Mouse (Mus musculus): ENCODE measurements around the gene Frmd4b.

Gene Frmd4b

DNA sequence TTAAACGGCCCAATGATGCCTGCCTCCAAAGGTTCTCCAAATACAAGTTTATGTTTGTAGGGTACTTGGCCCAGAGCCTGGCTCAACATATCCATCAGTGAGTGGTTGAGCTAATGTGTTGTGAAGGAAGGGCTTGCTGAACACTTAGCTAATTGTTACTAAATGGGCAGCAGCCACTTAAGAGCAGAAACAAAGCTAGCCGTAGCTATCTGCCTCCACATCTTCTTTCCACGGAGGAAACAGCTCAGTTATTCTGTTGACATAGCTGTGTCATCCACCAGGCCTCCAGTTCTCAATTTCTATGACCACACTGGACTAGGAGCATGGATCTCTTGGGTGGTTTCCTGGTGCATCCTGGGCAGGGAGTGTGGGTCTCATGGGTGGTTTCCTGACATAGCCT, 302.0 kb downstream of the Frmd4b start:
- no peak for DNase-seq (ENCODE audit: low spot score)

DNA sequence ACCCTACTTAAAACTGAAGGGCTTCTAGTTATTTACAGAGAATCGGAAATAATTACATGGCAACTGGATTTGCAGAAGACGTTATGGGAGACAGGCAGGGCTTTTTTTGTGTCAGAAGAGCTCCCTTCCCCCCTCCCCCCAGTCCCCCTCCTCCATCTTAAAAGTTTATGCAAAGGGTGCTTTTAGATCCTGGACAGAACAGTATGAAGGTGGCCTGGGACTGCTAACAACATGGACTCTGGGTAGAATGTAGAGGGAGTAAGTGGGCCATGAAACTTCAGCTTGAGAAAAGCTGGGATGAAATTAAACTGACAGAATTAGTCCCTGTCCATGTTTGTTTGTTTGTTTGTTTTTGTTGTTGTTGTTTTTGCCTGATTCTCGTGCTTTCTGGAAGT, 304.8 kb downstream of the Frmd4b start:
- DNase-seq (ENCODE audit: low spot score): no peak

DNA sequence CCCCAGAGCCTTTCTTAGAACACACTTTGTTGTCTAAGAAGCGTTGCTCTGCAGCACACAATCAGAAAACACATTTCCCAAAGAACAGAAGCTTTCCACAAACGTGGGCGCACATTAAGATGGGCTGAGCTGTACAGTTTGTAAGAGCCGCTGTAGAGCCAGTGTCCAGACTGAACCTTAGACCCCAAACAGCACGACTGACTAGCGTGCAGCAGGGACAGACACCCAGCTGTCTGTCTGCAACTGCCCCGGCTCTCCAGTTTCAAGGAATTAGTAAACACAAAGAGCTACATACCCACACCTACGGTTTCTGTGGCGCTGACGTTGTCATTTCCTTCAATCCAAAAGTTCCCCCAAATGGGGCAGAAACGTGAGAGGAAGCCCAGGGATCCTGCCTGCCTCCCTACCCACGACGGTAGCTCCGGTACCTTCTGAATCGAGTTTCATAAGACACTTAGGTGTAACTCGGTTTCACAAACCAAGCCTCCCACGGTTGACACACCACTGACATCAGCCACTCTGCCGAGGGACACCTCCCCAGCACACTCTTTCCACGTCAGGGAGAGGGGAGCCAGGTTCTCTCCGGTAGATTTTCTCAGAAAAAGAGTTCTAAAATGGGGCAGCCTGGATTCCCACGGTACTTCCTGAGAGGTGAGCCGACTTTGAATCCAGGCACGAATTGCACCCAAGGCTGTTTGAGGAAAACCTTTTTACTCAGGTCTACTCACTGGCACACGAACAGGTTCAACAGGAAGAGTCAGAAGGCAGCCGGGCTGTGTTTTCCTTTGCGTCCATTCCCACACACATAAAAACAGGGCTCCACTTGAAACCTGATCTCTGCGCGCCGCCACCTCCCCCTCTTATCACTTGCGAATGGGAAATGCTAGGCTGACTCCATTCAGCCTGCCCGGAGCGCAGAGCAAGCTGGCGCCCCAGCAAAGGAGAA, 305.5 kb downstream of the Frmd4b start:
- DNase-seq (ENCODE audit: low spot score): no peak

DNA sequence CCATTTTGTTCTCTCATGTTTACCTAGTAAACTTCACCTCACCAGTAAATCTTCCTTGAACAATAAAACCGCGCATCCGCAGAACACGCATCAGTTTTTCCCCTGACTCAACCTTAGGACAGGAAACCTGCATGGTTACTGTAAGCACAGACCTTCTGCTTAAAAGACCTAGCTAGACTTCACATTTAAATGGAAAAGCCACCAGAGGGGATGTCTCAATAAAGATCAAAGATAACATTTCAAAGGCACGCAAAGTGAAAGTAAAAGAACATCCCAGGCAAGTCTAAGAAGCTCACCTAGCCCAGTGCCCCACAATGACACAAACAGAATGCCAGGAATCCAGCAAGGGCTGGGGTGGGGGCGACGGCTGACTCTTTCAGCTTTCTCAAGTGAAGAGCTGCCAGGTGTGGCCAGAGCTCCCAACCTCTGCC, 306.4 kb downstream of the Frmd4b start:
- no peak for DNase-seq (ENCODE audit: low spot score)

DNA sequence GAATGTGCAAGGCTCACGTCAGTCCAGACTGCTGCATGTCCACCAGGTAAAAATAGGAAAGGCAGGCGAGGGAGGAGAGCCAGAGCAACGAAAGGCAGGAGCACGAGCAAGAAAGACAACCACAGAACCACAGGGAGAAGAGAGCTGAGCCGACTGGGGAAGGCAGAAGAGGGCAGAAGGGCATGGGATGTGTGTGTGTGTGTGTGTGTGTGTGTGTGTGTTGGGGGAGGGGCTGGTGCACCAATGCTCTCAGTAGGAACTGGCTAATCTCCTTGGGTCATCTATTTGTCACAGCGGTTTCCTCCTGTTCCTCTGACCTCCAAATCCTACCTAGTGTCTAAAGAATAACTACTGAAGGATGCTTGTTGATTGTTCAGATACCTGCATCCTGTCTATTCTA, 308.2 kb downstream of the Frmd4b start:
- DNase-seq (ENCODE audit: low spot score): no peak

DNA sequence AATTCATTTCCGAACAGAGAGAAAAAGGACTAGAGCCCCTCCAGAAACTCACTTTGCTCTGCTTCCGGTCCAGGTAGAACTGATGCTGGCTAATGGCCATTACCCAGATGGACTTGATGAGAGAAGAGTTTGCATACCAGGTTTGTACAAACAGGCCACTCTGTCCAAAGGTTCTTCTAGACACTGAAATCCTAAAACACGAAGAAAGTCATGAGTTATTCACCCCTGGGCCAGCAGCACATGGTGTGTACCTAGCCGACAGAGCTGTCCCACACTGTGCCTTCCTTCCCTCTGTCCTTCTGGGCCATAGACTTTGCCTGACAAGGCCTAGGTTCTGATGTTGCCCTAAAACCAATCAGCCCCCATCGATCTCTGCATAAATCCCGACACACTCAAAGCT, 308.8 kb downstream of the Frmd4b start:
- no peak for DNase-seq (ENCODE audit: low spot score)

DNA sequence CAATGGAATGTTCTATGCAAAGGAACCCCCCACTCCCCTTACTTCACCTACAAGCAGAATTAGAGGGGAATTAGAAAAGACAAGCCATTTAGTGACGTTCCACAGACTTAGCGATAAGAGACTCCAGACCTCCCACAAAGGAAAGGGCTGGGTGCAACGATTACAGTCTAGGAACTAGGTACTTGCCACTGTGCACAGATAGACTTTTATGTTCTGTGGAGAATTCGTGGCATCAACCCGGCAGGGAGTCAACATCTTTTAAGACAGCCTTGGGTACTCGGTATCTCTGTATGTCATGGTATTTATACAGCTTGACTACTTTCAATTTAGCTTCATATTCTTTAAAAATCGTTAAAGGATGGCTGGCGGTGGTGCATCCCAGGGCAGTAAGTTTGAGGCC, 310.1 kb downstream of the Frmd4b start:
- no peak for DNase-seq (ENCODE audit: low spot score)

DNA sequence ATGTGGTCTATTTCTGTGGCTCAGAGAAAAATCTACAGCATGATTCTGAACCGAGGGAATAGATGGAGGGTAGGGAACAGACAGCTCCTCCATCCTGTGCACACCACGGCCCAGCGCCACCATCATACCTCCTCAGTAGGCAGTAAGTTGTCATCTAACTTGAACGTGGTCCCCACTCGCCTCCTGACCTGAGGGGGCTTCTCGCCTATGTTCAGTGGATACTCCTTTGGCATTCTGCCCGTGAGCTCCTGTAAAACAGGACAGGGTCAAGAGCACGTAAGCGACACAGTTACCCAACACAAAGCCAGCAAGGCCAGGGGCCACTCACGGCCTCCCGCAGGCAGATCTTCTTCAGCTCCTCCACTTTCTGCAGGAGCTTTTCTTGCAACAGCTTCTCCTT, 311.0 kb downstream of the Frmd4b start:
- DNase-seq (ENCODE audit: low spot score): no peak

DNA sequence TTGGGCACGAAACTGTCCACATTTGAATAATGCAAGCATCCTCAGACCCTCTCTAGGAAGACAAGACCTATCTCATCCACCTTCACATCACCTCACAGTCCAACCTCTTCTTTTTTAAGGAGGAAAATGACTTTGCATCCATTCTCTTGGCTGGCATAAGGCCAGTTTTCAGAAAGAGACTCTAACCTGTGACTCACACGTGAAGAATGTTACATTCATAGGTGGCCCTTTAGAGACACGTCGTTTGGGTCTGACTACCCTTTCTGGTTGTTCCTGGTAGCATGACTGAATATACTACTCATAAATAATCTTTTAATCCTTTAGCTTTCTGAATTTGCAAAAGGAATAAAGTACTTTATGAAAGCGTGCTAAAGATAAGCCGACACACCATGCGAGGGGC, 311.9 kb downstream of the Frmd4b start:
- DNase-seq (ENCODE audit: low spot score): no peak

DNA sequence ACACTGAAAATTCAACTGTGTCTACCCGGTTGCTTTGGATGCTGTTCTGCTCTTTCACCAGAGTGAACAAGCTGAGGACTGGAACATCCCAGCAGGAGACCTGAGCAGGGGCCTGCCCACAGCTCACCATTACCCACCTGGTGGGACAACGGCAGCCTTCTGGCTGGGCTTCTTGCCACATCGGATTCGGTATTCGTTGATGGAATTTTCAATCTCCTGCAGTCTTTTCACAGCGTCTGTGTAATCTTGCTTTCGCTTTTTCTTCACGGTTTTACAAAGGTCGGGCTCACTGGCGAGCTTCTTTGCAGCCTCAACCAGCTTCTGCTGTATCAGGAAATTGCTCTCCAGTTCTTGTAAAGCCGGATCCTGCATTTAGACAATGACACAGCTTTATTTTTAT, 312.3 kb downstream of the Frmd4b start:
- no peak for DNase-seq (ENCODE audit: low spot score)

DNA sequence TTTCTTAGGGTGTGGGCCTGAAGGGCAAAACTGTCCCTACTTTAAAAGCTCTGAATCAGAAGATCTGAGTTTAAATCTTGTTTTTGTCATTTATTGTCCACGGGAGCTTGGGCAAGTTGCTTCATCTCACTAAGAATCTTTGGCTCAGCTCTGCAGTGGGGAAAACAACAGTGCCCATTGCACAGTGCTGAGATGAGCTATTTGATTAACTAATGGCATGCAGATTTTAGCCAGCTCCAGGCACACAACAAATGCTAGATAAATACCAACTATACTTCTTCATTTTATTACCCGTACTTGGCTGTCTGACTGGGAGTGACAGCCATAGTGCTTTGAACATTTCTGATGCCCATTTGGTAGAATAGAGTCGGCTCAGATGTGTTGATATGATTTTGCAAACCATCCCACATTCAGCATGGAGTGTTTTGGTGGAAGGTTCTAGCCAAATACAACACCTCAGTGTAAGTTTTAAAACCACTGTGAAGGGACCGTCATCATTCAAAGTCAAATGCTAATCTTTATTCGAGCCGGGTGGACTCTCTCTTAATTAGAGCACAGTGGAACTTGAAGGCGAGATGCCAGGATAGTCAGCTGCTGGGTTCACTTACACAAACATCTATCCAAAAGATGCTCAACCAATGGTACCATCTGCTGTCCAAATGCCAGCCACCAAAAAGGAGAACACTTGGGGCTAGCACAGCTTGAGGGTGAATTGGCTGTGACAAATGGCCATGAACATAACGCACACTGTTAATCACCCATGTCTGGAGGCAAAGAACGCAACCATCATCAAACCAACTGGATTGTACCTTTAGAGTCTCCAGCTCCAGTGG, 313.8 kb downstream of the Frmd4b start:
- DNase-seq (ENCODE audit: low spot score): no peak

DNA sequence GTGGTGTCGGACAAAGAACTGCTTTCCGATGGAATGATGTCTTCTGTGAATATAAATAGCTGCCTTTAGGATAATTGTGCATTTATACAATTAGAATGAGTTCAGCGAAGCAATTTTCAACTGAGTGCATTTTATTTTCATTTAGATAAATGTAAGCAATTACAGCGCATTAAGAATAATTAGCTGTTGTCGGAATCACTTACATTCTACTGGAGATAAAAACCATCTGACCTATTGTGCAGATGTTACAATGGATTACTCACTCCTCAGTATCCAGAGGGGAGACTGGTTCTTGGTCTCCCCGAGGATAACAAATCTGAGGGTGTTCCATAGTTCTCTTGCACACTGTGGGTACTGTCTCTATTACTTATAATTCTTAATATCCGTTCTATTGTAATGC, 315.0 kb downstream of the Frmd4b start:
- no peak for DNase-seq (ENCODE audit: low spot score)

DNA sequence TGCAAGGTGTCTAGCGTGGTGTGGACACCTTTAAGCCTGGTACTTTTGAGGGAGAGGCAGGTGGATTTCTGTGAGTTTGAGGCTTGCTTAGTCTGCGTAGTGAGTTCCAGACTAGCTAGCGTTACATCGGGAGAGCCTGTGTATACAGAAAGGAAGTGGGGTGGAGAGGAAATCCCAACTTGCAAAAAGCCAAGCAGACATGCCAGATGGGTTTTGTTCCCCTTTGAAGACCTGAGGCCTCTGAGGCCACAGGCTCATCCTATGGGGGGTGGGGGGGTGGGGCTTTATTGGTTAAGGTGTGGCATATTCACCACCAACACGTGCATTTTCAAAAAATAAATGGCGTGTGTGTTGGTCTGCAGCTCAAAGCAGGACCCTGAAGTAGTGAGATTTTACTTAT, 316.7 kb downstream of the Frmd4b start:
- DNase-seq (ENCODE audit: low spot score): no peak

DNA sequence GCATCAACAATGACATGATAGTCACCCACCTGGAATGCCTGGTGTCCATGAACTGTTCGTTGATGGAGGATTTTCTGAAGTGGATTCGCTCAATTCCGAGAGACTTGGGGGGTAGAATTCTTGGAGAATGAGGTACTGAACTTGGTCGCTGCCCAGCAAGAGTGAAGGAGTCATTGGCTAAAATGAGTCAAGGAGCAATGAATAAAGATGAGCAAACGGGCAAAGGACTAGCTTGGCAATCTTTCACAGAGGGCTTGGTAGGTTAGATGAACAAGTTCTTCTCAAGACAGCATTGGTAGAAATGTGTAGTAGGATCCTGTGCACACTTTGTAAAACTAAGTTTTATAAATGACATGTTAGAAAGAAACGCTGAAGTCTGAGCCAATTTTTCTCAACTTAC, 317.2 kb downstream of the Frmd4b start:
- DNase-seq (ENCODE audit: low spot score): no peak

DNA sequence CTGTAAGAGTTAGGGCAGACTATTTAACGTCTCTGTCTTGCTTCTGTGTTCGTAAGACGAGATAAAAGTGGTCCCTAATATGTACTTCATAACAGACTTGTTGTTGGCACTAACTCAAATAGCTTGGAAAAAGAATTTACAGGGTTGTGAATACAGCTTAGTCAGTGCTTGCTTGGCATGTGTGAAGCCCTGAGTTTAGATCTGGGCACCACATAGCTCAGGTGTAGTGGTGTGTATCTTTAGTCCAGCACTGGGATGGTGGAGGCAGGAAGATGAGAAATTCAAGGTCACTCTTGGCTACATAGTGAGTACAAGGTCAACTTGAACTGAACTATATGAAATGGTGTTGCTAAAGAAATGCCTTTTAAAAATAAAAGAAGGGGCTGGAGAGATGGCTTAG, 320.2 kb downstream of the Frmd4b start:
- DNase-seq (ENCODE audit: low spot score): no peak

DNA sequence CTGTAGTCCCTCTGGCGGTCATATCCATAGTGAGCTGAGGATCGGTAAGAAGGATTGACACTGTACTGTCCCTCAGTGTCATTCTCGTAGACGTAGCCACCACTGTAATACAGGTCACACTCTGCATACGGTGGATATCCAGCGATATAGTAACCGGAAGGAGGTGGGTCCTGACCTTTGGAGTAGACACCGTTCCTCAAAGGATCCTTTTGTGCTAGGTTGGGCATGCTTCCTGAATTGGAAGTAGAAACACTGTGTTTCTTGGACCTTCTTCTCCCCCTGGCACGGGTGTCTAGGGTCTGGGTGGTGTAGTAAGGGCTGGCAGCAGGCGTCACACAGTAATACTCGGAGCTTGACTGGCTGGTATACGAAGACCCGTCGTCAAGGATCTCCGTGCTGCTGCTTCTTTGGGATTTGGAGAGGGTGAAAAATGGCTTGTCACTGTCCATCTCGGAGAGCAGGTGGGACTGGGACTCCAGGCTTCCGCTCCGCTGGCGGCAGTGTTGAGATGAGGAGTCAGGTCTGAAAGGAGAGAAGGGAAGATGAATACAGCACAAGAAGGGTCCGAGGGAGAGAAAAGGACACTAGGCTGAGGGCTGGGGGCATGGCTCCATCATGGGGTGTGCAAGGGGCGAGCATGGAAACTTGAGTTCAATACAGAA, 321.3 kb downstream of the Frmd4b start:
- no peak for DNase-seq (ENCODE audit: low spot score)

DNA sequence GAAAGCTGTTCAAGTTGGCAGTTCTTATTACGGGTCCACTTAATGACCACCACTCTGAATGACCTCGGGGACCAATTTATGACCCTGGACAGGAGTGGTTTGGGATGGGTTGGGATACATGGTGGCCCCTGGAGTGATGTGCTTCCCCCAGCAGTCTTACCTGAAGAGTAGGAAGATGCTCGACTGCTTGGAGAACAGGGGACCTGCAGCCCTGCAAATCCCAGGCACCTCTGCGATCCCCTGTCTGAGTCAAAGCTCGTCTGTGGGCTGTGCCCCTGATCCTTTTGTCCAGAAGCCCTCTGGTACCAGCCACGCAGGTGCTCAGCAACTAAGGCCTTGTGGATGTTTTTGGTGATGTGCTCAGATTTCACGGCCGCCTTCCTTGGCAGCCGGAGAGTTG, 321.9 kb downstream of the Frmd4b start:
- DNase-seq (ENCODE audit: low spot score): no peak

DNA sequence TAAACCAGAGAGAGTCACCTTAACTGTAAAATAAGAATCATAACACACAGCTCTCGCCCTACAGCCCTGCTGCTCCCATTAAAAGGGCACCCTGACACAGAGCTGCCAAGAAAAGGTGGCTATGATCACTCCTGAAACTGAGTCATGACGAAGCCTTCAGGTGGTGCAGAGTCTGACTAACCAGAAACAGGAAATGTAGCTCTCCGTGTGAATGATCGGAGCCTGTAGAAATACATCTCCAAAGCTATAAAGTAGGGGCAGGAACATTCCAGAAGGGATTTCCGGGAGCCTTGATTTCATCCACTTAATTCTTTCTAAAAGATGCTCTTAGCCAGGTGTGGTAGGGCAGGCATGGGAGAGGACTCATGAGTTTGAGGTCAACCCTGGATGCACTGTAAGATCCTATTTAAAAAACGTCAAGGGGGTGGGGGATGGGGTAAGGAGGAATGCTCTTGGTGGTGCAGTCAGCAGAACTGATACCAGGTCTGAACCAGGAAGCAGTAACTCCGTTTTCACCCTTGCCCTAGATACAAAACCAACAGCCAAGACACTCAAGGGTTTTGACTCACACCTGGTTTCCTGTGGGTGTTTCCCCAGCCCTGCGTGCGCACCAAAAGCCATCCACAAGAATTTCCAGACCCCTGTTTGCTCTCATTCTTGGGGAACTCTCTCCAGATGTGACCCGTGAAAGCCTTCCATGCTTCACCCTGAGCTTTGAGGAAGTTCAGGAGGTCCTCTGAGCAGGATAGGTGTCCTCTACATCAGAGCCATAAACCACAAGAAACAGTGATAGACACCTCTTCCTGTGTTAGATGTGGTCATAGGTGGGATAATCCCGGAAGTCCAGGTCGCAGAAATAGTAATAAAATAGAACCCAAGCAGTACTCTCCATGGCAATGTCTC, 323.4 kb downstream of the Frmd4b start:
- no peak for DNase-seq (ENCODE audit: low spot score)

DNA sequence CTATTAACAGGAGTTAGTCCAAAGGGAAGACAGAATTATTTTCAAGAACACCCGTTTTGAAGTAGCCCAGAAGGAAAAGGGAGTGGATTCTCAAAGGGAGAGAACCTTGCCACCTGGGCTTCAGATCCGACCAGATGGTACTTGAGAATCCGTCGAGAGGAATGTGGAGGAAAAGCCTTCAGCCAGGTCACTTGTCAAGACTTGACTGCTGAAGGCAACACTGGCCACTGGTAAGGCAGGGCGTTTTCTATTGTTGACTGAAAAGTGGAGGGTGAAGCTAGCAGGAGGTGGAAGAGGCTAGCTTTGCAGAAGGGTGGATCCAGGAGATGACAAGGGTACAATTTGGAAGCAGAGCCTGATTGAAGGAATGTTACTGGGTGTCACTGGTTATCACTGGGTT, 324.4 kb downstream of the Frmd4b start:
- no peak for DNase-seq (ENCODE audit: low spot score)

DNA sequence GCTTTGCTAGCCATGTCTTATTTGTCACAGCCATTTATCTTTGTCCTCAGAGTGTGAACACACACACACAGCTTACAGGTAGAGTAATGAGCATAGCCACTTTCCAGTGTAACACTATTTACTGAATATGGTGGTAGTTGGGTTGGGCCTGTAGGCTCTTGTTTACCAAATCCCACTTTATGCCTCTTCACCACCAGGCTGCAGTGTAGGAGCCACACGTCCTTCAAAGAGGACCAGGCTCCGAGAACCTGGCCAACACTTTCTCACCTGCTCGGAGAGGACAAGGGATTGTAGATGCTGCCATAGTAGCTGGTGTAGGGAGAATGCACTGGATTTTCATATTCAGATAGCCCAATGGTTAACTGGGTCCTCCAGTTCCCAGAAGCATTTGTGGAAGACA, 325.2 kb downstream of the Frmd4b start:
- no peak for DNase-seq (ENCODE audit: low spot score)

DNA sequence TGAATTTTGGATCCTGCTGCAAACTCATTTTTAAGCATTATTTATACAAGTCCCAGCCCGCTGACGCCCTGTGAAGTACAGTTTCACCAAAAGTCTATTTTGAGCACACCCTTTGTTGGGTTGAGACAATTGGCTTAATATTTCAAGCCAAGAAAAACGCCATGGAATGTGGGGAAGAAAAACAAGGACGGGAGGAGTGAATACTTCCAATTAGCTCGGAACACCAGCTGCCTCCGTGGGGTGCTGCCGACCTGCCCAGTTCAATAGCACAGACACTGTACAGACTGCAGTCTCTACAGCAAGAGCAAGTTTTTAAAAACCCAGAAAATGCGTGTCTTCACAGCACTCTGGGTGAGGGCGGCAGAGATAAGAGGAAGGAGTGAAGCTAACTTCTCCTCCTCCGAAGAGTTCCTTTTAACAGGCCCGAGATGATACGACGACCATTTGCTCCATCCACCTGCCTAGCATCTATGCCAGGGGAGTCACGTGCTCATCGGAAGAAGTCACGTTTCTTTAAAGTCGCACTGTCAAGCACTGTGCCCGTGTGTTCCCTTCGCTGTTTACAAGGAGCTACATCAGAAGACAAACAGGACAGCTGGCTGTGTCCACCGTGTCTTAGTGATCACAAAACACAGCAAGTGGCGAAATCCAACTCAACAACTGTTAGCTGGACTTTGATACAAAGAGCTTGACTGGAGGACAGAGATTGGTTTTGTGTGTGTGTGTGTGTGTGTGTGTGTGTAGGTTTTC, 326.0 kb downstream of the Frmd4b start:
- no peak for DNase-seq (ENCODE audit: low spot score)
